Mouse (Mus musculus): ENCODE data around the gene Scand1. TPM values are rescaled to one million over a fixed set of nuclear protein-coding genes. Genes with fewer than 3 reads are reported as not detected.
A peak's percentile ranks its signal among the peaks of the same experiment; 100 is the strongest.

Gene Scand1
- total and polyA plus RNA-seq, 2 experiments from 2014 or later = 82.3 to 214 TPM

- H3K36me3 ChIP-seq (replicated peaks; ENCODE audit: control insufficient read depth, insufficient read depth, low read length) = no peaks in the 10 kb centered on the region
These were observed 18.2 kb upstream of the Scand1 start for GRCm38 (mm10) chr2:156330681-156331080.

GRCm38 (mm10) chr2:156324681-156325080, 12.2 kb upstream of the Scand1 start:
- H3K9ac ChIP-seq (replicated peaks; ENCODE audit: low read depth, low read length) = no peak overlapping the region
- no peaks in the 10 kb centered on the region for H3K9me3 ChIP-seq (replicated peaks; ENCODE audit: control insufficient read depth, low read length)
- TF ChIP-seq EP300 (IDR thresholded peaks at IDR 0.05; ENCODE audit: low read depth) (no peak), CTCF (IDR thresholded peaks at IDR 0.05; ENCODE audit: low read depth) (no peak)
- ATAC-seq (ENCODE audit: insufficient read depth, low read depth) = peak; percentile 66
- no peak overlapping the region; the same call in 1 of the 2 replicates for H3K4me2 ChIP-seq (ENCODE audit: low read depth, low read length)
- no peaks in the 10 kb centered on the region for H3K36me3 ChIP-seq (replicated peaks; ENCODE audit: control insufficient read depth, insufficient read depth, low read length)
- WGBS = 16% methylated on average over 5 of the region's 5 CpGs
- DNase-seq (ENCODE audit: low spot score) = peak; percentile 54
- no peaks in the 10 kb centered on the region for H3K27me3 ChIP-seq (ENCODE audit: control insufficient read depth, insufficient read depth, low read length)
- peak overlapping the region; percentile 57 for H3K27ac ChIP-seq (ENCODE audit: low read depth)
- H3K4me3 ChIP-seq (ENCODE audit: low read depth, low read length) = no peak overlapping the region
- H3K4me1 ChIP-seq (ENCODE audit: control insufficient read depth, insufficient read depth) = peaks cover 5% of the 10 kb centered on the region; the same call in 1 of the 2 replicates

More at GRCm38 (mm10) chr2:156330681-156331080, 18.2 kb upstream of the Scand1 start:
- Histone ChIP-seq H3K4me2 (ENCODE audit: low read depth, low read length) (no peak overlapping the region), H3K9me3 (replicated peaks; ENCODE audit: control insufficient read depth, low read length) (no peaks in the 10 kb centered on the region), H3K4me1 (ENCODE audit: control insufficient read depth, insufficient read depth) (no peaks in the 10 kb centered on the region), H3K4me3 (ENCODE audit: low read depth, low read length) (no peak overlapping the region), H3K9ac (replicated peaks; ENCODE audit: low read depth, low read length) (no peak overlapping the region), H3K27me3 (ENCODE audit: control insufficient read depth, insufficient read depth, low read length) (no peaks in the 10 kb centered on the region), H3K27ac (ENCODE audit: low read depth) (no peak overlapping the region)
- ATAC-seq (ENCODE audit: insufficient read depth, low read depth) = no peak
- WGBS = 52% methylated on average over 1 of the region's 1 CpGs
- TF ChIP-seq CTCF (IDR thresholded peaks at IDR 0.05; ENCODE audit: low read depth) (no peak), EP300 (IDR thresholded peaks at IDR 0.05; ENCODE audit: low read depth) (no peak)
- no peak for DNase-seq (ENCODE audit: low spot score)

GRCm38 (mm10) chr2:156324116-156324588, 11.6 kb upstream of the Scand1 start:
- DNase-seq (ENCODE audit: low spot score) (peak; percentile 72), ATAC-seq (ENCODE audit: insufficient read depth, low read depth) (peak; percentile 72)
- Histone ChIP-seq H3K27ac (ENCODE audit: low read depth) (peak overlapping the region; percentile 57), H3K4me3 (ENCODE audit: low read depth, low read length) (no peak overlapping the region), H3K4me2 (ENCODE audit: low read depth, low read length) (peak overlapping the region; percentile 27; the same call in 1 of the 2 replicates), H3K27me3 (ENCODE audit: control insufficient read depth, insufficient read depth, low read length) (no peaks in the 10 kb centered on the region), H3K36me3 (replicated peaks; ENCODE audit: control insufficient read depth, insufficient read depth, low read length) (no peaks in the 10 kb centered on the region), H3K9ac (replicated peaks; ENCODE audit: low read depth, low read length) (no peak overlapping the region), H3K4me1 (ENCODE audit: control insufficient read depth, insufficient read depth) (peaks cover 5% of the 10 kb centered on the region; the same call in 1 of the 2 replicates), H3K9me3 (replicated peaks; ENCODE audit: control insufficient read depth, low read length) (no peaks in the 10 kb centered on the region)
- 21% methylated on average over 6 of the region's 6 CpGs for WGBS
- TF ChIP-seq CTCF (IDR thresholded peaks at IDR 0.05; ENCODE audit: low read depth) = no peak
- TF ChIP-seq EP300 (IDR thresholded peaks at IDR 0.05; ENCODE audit: low read depth) = no peak

- WGBS = 82% methylated on average over 6 of the region's 6 CpGs
- no peak for ATAC-seq (ENCODE audit: insufficient read depth, low read depth)
- Histone ChIP-seq H3K27me3 (ENCODE audit: control insufficient read depth, insufficient read depth, low read length) (no peaks in the 10 kb centered on the region), H3K4me1 (ENCODE audit: control insufficient read depth, insufficient read depth) (peaks cover 5% of the 10 kb centered on the region; the same call in 1 of the 2 replicates), H3K27ac (ENCODE audit: low read depth) (no peak overlapping the region), H3K4me3 (ENCODE audit: low read depth, low read length) (no peak overlapping the region), H3K4me2 (ENCODE audit: low read depth, low read length) (no peak overlapping the region), H3K9ac (replicated peaks; ENCODE audit: low read depth, low read length) (no peak overlapping the region), H3K36me3 (replicated peaks; ENCODE audit: control insufficient read depth, insufficient read depth, low read length) (no peaks in the 10 kb centered on the region), H3K9me3 (replicated peaks; ENCODE audit: control insufficient read depth, low read length) (no peaks in the 10 kb centered on the region)
- no peak for DNase-seq (ENCODE audit: low spot score)
- TF ChIP-seq EP300 (IDR thresholded peaks at IDR 0.05; ENCODE audit: low read depth) (no peak), CTCF (IDR thresholded peaks at IDR 0.05; ENCODE audit: low read depth) (no peak)
These were observed 9.0 kb upstream of the Scand1 start for GRCm38 (mm10) chr2:156321538-156321937.

GRCm38 (mm10) chr2:156318491-156318890, 6.0 kb upstream of the Scand1 start:
- TF ChIP-seq CTCF (IDR thresholded peaks at IDR 0.05; ENCODE audit: low read depth) = no peak
- no peak for TF ChIP-seq EP300 (IDR thresholded peaks at IDR 0.05; ENCODE audit: low read depth)
- H3K9ac ChIP-seq (replicated peaks; ENCODE audit: low read depth, low read length) = no peak overlapping the region
- DNase-seq (ENCODE audit: low spot score) (no peak), ATAC-seq (ENCODE audit: insufficient read depth, low read depth) (no peak)
- no peaks in the 10 kb centered on the region for H3K27me3 ChIP-seq (ENCODE audit: control insufficient read depth, insufficient read depth, low read length)
- no peaks in the 10 kb centered on the region for H3K4me1 ChIP-seq (ENCODE audit: control insufficient read depth, insufficient read depth)
- no peak overlapping the region for H3K27ac ChIP-seq (ENCODE audit: low read depth)
- H3K9me3 ChIP-seq (replicated peaks; ENCODE audit: control insufficient read depth, low read length) = no peaks in the 10 kb centered on the region
- H3K36me3 ChIP-seq (replicated peaks; ENCODE audit: control insufficient read depth, insufficient read depth, low read length) = no peaks in the 10 kb centered on the region
- H3K4me3 ChIP-seq (ENCODE audit: low read depth, low read length) = no peak overlapping the region
- H3K4me2 ChIP-seq (ENCODE audit: low read depth, low read length) = no peak overlapping the region

- Histone ChIP-seq H3K9me3 (replicated peaks; ENCODE audit: control insufficient read depth, low read length) (no peaks in the 10 kb centered on the region), H3K9ac (replicated peaks; ENCODE audit: low read depth, low read length) (no peak overlapping the region), H3K27me3 (ENCODE audit: control insufficient read depth, insufficient read depth, low read length) (no peaks in the 10 kb centered on the region), H3K4me1 (ENCODE audit: control insufficient read depth, insufficient read depth) (no peaks in the 10 kb centered on the region), H3K4me3 (ENCODE audit: low read depth, low read length) (no peak overlapping the region), H3K4me2 (ENCODE audit: low read depth, low read length) (no peak overlapping the region), H3K36me3 (replicated peaks; ENCODE audit: control insufficient read depth, insufficient read depth, low read length) (no peaks in the 10 kb centered on the region), H3K27ac (ENCODE audit: low read depth) (no peak overlapping the region)
- 93% methylated on average over 6 of the region's 6 CpGs for WGBS
- ATAC-seq (ENCODE audit: insufficient read depth, low read depth) (no peak), DNase-seq (ENCODE audit: low spot score) (no peak)
- no peak for TF ChIP-seq EP300 (IDR thresholded peaks at IDR 0.05; ENCODE audit: low read depth)
- no peak for TF ChIP-seq CTCF (IDR thresholded peaks at IDR 0.05; ENCODE audit: low read depth)
These were observed 2.3 kb upstream of the Scand1 start for GRCm38 (mm10) chr2:156314811-156315210.
